Mouse (Mus musculus) E14TG2a.4 (cell line): ENCODE results near the gene Iqcd.

Experiments used
- CTCF ChIP-seq: conservative IDR thresholded peaks from 2 replicates; pipeline ENCODE4 v1.5.1; 2014; ENCODE audit warnings: low read length
- NANOG ChIP-seq: IDR thresholded peaks from 2 replicates; pipeline ENCODE4 v1.6.1; 2014; ENCODE audit warnings: borderline replicate concordance, low read length, mixed read lengths

GRCm38 (mm10) chr5:120550673-120551072 lies 38.1 kb upstream of the Iqcd start:
- no peak for TF ChIP-seq CTCF
- TF ChIP-seq NANOG = no peak
